Mouse (Mus musculus): ENCODE results near the gene Wasf1. TPM values are rescaled to one million over a fixed set of nuclear protein-coding genes. Genes with fewer than 3 reads are reported as not detected.

Wasf1 gene
- polyA plus RNA-seq, 1 experiment from 2014 or later, result 12.1 TPM

- no peaks in the 10 kb centered on the region for H3K9me3 ChIP-seq (ENCODE audit: control insufficient read depth, low read length)
- H3K27ac ChIP-seq (replicated peaks in 1 of 2; ENCODE audit: control insufficient read depth in 1 of 2, insufficient read depth in 1 of 2, low read depth in 2 of 2, low read length in 2 of 2), result no peak overlapping the region
- H3K36me3 ChIP-seq (ENCODE audit: control insufficient read depth, insufficient read depth, low read length), result no peaks in the 10 kb centered on the region
- no peak overlapping the region for H3K9ac ChIP-seq (ENCODE audit: low read length)
- peaks cover 0 to 4% of the 10 kb centered on the region in 2 experiments; a peak in 2 of 4 replicates for H3K4me1 ChIP-seq (ENCODE audit: control insufficient read depth in 2 of 2, insufficient read depth in 2 of 2, low read length in 2 of 2)
- no peaks in the 10 kb centered on the region for H3K27me3 ChIP-seq (ENCODE audit: control insufficient read depth, insufficient read depth, low read length)
- ATAC-seq (ENCODE audit: insufficient number of reproducible peaks, insufficient read depth, low FRiP score, low read depth), result no peak
- no peak overlapping the region for H3K4me3 ChIP-seq (ENCODE audit: control insufficient read depth in 1 of 2, insufficient read depth in 1 of 2, low read depth in 1 of 2, low read length in 2 of 2)
- no peak overlapping the region for H3K4me2 ChIP-seq (ENCODE audit: low read length)
- 70% methylated on average over 2 of the region's 2 CpGs for WGBS
Measured at GRCm38 (mm10) chr10:40915240-40915639, 32.0 kb downstream of the Wasf1 start.

GRCm38 (mm10) chr10:40918669-40919440 lies 35.6 kb downstream of the Wasf1 start:
- H3K9ac ChIP-seq (ENCODE audit: low read length), result no peak overlapping the region
- no peak overlapping the region for H3K27ac ChIP-seq (replicated peaks in 1 of 2; ENCODE audit: control insufficient read depth in 1 of 2, insufficient read depth in 1 of 2, low read depth in 2 of 2, low read length in 2 of 2)
- no peak overlapping the region for H3K4me3 ChIP-seq (ENCODE audit: control insufficient read depth in 1 of 2, insufficient read depth in 1 of 2, low read depth in 1 of 2, low read length in 2 of 2)
- H3K4me1 ChIP-seq (ENCODE audit: control insufficient read depth in 2 of 2, insufficient read depth in 2 of 2, low read length in 2 of 2), result no peaks in the 10 kb centered on the region
- no peak overlapping the region for H3K4me2 ChIP-seq (ENCODE audit: low read length)
- WGBS, result 77% methylated on average over 8 of the region's 8 CpGs
- no peak for ATAC-seq (ENCODE audit: insufficient number of reproducible peaks, insufficient read depth, low FRiP score, low read depth)
- no peaks in the 10 kb centered on the region for H3K9me3 ChIP-seq (ENCODE audit: control insufficient read depth, low read length)
- no peaks in the 10 kb centered on the region for H3K27me3 ChIP-seq (ENCODE audit: control insufficient read depth, insufficient read depth, low read length)
- 0 out of 2 replicates have a peak, but pooled peaks cover 8% of the 10 kb centered on the region for H3K36me3 ChIP-seq (ENCODE audit: control insufficient read depth, insufficient read depth, low read length)

- no peak for ATAC-seq (ENCODE audit: insufficient number of reproducible peaks, insufficient read depth, low FRiP score, low read depth)
- Histone ChIP-seq H3K4me2 (ENCODE audit: low read length) (no peak overlapping the region), H3K4me1 (ENCODE audit: control insufficient read depth in 2 of 2, insufficient read depth in 2 of 2, low read length in 2 of 2) (no peaks in the 10 kb centered on the region), H3K9ac (ENCODE audit: low read length) (no peak overlapping the region), H3K4me3 (ENCODE audit: control insufficient read depth in 1 of 2, insufficient read depth in 1 of 2, low read depth in 1 of 2, low read length in 2 of 2) (no peak overlapping the region), H3K36me3 (ENCODE audit: control insufficient read depth, insufficient read depth, low read length) (0 out of 2 replicates have a peak, but pooled peaks cover 8% of the 10 kb centered on the region), H3K27me3 (ENCODE audit: control insufficient read depth, insufficient read depth, low read length) (no peaks in the 10 kb centered on the region), H3K27ac (replicated peaks in 1 of 2; ENCODE audit: control insufficient read depth in 1 of 2, insufficient read depth in 1 of 2, low read depth in 2 of 2, low read length in 2 of 2) (no peak overlapping the region), H3K9me3 (ENCODE audit: control insufficient read depth, low read length) (no peaks in the 10 kb centered on the region)
- 85% methylated on average over 6 of the region's 6 CpGs for WGBS
Measured at GRCm38 (mm10) chr10:40919464-40919863, 36.2 kb downstream of the Wasf1 start.

GRCm38 (mm10) chr10:40932995-40933394 lies 49.7 kb downstream of the Wasf1 start:
- Histone ChIP-seq H3K4me1 (ENCODE audit: control insufficient read depth in 2 of 2, insufficient read depth in 2 of 2, low read length in 2 of 2) (no peaks in the 10 kb centered on the region), H3K27me3 (ENCODE audit: control insufficient read depth, insufficient read depth, low read length) (no peaks in the 10 kb centered on the region), H3K4me3 (ENCODE audit: control insufficient read depth in 1 of 2, insufficient read depth in 1 of 2, low read depth in 1 of 2, low read length in 2 of 2) (no peak overlapping the region), H3K4me2 (ENCODE audit: low read length) (no peak overlapping the region), H3K36me3 (ENCODE audit: control insufficient read depth, insufficient read depth, low read length) (peaks cover 44% of the 10 kb centered on the region), H3K9me3 (ENCODE audit: control insufficient read depth, low read length) (no peaks in the 10 kb centered on the region), H3K27ac (replicated peaks in 1 of 2; ENCODE audit: control insufficient read depth in 1 of 2, insufficient read depth in 1 of 2, low read depth in 2 of 2, low read length in 2 of 2) (no peak overlapping the region), H3K9ac (ENCODE audit: low read length) (no peak overlapping the region)
- WGBS, result 94% methylated on average over 8 of the region's 8 CpGs
- no peak for ATAC-seq (ENCODE audit: insufficient number of reproducible peaks, insufficient read depth, low FRiP score, low read depth)

GRCm38 (mm10) chr10:40936160-40936726 lies 53.0 kb downstream of the Wasf1 start:
- Histone ChIP-seq H3K4me1 (ENCODE audit: control insufficient read depth in 2 of 2, insufficient read depth in 2 of 2, low read length in 2 of 2) (no peaks in the 10 kb centered on the region), H3K4me2 (ENCODE audit: low read length) (no peak overlapping the region), H3K27me3 (ENCODE audit: control insufficient read depth, insufficient read depth, low read length) (no peaks in the 10 kb centered on the region), H3K27ac (replicated peaks in 1 of 2; ENCODE audit: control insufficient read depth in 1 of 2, insufficient read depth in 1 of 2, low read depth in 2 of 2, low read length in 2 of 2) (no peak overlapping the region), H3K9ac (ENCODE audit: low read length) (no peak overlapping the region), H3K9me3 (ENCODE audit: control insufficient read depth, low read length) (no peaks in the 10 kb centered on the region), H3K36me3 (ENCODE audit: control insufficient read depth, insufficient read depth, low read length) (peaks cover 43% of the 10 kb centered on the region), H3K4me3 (ENCODE audit: control insufficient read depth in 1 of 2, insufficient read depth in 1 of 2, low read depth in 1 of 2, low read length in 2 of 2) (no peak overlapping the region)
- no peak for ATAC-seq (ENCODE audit: insufficient number of reproducible peaks, insufficient read depth, low FRiP score, low read depth)
- 73% methylated on average over 13 of the region's 13 CpGs for WGBS

- no peaks in the 10 kb centered on the region for H3K4me1 ChIP-seq (ENCODE audit: control insufficient read depth in 2 of 2, insufficient read depth in 2 of 2, low read length in 2 of 2)
- no peak for ATAC-seq (ENCODE audit: insufficient number of reproducible peaks, insufficient read depth, low FRiP score, low read depth)
- H3K9ac ChIP-seq (ENCODE audit: low read length), result no peak overlapping the region
- H3K9me3 ChIP-seq (ENCODE audit: control insufficient read depth, low read length), result no peaks in the 10 kb centered on the region
- H3K4me3 ChIP-seq (ENCODE audit: control insufficient read depth in 1 of 2, insufficient read depth in 1 of 2, low read depth in 1 of 2, low read length in 2 of 2), result no peak overlapping the region
- H3K4me2 ChIP-seq (ENCODE audit: low read length), result no peak overlapping the region
- WGBS, result 94% methylated on average over 20 of the region's 20 CpGs
- H3K27ac ChIP-seq (replicated peaks in 1 of 2; ENCODE audit: control insufficient read depth in 1 of 2, insufficient read depth in 1 of 2, low read depth in 2 of 2, low read length in 2 of 2), result no peak overlapping the region
- no peaks in the 10 kb centered on the region for H3K27me3 ChIP-seq (ENCODE audit: control insufficient read depth, insufficient read depth, low read length)
- peaks cover 32% of the 10 kb centered on the region for H3K36me3 ChIP-seq (ENCODE audit: control insufficient read depth, insufficient read depth, low read length)
Measured at GRCm38 (mm10) chr10:40937569-40937968, 54.3 kb downstream of the Wasf1 start.

- no peaks in the 10 kb centered on the region for H3K4me1 ChIP-seq (ENCODE audit: control insufficient read depth in 2 of 2, insufficient read depth in 2 of 2, low read length in 2 of 2)
- H3K27ac ChIP-seq (replicated peaks in 1 of 2; ENCODE audit: control insufficient read depth in 1 of 2, insufficient read depth in 1 of 2, low read depth in 2 of 2, low read length in 2 of 2), result no peak overlapping the region
- H3K4me3 ChIP-seq (ENCODE audit: control insufficient read depth in 1 of 2, insufficient read depth in 1 of 2, low read depth in 1 of 2, low read length in 2 of 2), result no peak overlapping the region
- no peaks in the 10 kb centered on the region for H3K9me3 ChIP-seq (ENCODE audit: control insufficient read depth, low read length)
- ATAC-seq (ENCODE audit: insufficient number of reproducible peaks, insufficient read depth, low FRiP score, low read depth), result no peak
- H3K27me3 ChIP-seq (ENCODE audit: control insufficient read depth, insufficient read depth, low read length), result no peaks in the 10 kb centered on the region
- H3K4me2 ChIP-seq (ENCODE audit: low read length), result no peak overlapping the region
- 76% methylated on average over 4 of the region's 4 CpGs for WGBS
- peaks cover 8% of the 10 kb centered on the region; the same call in 1 of the 2 replicates for H3K36me3 ChIP-seq (ENCODE audit: control insufficient read depth, insufficient read depth, low read length)
- no peak overlapping the region for H3K9ac ChIP-seq (ENCODE audit: low read length)
Measured at GRCm38 (mm10) chr10:40942688-40943087, 59.4 kb downstream of the Wasf1 start.
